Mouse (Mus musculus) Muller cell, postnatal 12 days (primary cell): ENCODE measurements around the gene Ces2f.
"Not testable (repeated sequence)": the region's sequence is repeated elsewhere in the genome, so short reads cannot be mapped to it uniquely, and the experiment has no call there.

Source experiments
- DNase-seq: peaks from one replicate; pipeline ENCODE4 v3.0.0-alpha.2; 2015; ENCODE audit errors: inconsistent ontology term

The Ces2f gene

DNA sequence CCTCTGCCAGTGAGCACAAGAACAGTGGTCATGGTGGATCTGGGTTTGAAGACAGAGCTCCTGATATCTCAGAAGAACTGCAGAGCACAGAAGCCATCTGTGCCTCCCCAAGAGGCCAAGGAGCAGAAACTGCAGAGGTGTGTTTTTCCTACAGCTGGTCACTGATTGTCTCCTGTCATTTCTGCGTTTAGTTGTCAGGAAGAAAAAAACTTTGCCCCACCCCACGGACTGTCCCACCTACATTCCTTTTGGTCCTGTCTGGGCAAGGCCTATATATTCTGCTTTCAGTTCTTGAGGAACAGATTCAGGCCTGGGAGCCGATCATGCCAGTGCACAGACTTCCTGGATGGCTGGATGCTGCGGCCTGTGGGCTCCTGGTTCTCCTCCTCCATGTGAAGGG is at the start of gene Ces2f:
TSS of gene Ces2f (plus strand) at position 301 of the 400 bp plus-strand sequence.
- DNase-seq: no peak

DNA sequence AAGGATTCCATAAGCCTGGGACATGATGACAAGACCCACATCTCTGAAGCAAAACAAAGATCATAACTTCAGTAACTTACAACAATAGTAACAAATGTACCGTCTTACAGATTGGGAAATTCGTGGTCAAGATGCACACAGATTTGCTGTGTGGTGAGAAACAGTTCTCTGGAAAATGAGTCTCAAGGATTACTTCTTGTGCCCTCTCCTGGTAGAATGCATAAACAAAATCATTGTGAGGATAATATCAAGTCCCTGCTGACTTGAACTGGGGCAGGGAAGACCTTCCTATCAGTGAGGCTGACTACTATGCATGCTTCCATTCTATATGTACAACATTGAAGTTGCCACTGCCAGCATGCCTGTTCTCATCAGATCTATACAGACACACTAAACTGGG is 45.4 kb upstream of the Ces2f start:
- no peak for DNase-seq

DNA sequence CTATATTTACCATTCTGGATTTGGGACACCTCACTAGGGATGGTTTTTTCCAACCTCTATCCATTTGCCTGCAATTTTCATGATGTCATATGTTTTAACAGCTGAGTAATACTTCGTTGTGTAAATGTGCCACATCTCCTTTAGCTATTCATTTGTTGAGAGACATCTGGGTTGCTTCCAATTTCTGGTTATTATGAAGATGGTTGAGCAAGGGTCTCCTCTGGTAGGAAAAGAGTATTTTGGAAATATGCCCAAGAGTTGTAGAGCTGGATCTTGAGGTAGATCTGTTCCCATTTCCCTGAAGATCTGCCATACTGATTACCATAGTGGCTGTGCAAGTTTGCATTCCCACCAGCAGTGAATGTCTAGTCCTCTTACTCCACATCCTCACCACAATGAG is 40.0 kb upstream of the Ces2f start:
- DNase-seq: no peak

DNA sequence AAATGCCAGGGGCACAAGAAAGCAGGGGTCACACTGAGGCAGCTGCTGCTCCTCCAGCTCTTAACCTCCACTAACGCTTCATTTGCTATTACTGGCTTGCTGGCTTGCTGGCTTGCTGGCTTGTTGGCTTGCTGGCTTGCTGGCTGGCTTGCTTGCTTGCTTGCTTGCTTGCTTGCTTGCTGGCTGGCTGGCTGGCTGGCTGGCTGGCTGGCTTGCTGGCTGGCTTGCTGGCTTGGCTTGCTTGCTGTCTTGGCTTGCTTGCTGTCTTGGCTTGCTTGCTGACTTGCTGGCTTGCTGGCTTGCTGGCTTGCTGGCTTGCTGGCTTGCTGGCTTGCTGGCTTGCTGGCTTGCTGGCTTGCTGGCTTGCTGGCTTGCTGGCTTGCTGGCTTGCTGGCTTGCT is 38.1 kb upstream of the Ces2f start:
- DNase-seq: not testable (repeated sequence)

DNA sequence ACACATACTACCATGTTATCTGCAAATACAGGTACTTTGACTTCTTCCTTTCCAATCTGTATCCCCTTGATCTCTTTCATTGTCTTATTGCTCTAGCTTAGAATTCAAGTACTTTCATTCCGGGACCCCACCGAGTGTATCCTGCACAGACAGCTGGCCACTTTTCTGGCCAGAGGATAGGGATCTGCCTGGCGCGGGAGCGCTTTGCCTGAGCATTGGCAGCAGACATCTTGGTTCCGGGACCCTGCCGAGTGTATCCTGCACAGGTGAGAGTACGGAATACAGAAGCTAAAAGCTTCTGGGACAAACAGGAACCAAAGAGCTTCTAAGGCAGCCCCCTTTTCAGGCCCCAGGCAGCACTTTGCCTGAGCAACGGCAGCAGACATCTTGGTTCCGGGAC is 37.5 kb upstream of the Ces2f start:
- not testable (repeated sequence) for DNase-seq

DNA sequence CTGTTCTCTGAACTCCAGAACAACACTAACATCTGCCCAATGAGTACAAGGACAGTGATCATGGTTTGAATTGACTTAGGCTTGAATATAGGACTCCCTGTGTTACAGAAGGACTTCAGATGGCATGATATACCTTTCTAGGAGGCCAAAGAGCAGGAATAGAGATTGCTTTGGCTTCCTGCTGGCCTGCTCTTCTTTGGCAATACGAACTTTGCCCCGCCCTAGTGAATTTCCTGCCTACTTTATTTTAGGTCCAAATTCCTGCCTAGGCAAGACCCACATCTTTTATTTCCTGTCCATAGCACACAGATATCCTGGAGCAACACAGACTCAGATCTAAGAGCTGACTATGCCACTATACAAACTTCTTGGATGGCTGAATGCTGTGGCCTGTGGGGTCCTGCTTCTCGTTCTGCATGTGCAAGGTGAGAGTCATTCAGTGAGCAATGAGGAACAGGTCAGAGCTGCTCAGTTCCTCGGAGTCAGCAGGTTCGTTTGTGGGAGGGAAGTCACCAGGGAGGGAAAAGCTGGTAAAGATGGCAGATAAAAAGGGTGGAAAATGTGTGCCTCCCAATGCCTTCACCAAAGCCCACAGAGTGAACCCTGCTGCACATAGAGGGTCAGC is 21.1 kb upstream of the Ces2f start, which contains the start of gene Ces2e:
TSS of gene Ces2e (plus strand) at position 289 of the 625 bp plus-strand sequence.
- DNase-seq: no peak

DNA sequence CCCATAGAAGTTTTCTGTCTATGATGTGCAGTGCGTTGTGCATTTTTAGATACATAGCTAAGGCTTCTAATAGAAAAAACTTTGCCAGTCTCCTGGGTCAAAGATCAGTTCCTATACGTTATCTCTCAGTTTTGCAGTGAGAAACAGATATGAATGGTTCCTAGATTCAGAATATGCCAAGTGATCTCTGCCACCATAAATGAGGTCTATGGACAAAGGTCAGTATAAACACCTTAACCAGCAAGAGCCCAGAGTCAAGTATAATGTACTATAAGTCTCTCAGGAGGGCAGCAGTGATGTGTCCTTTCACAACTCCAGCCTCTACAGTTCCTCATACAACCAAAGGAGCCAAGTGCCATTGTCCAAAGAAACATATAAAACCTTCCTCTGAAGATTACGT is 19.9 kb upstream of the Ces2f start:
- no peak for DNase-seq

DNA sequence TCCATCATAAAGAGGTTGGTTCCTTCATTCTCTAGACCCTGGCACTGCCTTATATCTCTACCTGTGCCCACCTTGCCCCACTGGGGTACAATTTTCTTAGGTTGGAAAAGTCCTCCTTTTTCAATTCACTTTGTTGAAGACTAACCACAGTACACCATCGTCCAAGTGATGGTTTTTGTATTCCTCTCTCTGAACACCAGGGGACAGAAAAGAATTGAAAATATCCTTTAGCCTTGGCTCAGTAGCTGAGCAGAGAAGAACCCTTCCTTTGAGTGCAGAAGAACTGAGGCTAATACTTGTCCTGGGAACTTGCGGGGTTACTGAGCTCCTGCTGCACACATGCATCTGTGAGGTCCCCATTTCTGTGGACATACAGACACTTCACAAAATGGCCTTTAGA is 2.5 kb upstream of the Ces2f start:
- DNase-seq: no peak

DNA sequence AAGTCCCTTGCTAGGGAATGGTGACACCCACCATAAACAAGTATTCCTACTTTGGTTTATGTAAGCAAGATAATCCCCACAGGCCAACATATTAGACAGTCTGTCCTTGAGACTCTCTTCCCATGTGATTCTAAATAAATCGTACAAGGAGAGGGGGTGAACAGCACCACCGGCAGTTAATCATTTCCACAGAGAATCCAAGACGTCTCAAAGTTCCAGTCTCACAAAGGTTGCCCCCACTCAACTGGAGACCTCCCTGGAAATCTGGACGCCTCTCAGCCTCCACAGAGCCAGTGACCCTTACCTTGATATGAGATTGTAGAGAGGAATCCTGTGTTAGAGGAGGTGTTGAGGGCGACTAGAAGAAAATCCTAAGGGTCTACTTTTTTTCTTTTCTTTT is 1.9 kb downstream of the Ces2f start:
- DNase-seq: no peak

DNA sequence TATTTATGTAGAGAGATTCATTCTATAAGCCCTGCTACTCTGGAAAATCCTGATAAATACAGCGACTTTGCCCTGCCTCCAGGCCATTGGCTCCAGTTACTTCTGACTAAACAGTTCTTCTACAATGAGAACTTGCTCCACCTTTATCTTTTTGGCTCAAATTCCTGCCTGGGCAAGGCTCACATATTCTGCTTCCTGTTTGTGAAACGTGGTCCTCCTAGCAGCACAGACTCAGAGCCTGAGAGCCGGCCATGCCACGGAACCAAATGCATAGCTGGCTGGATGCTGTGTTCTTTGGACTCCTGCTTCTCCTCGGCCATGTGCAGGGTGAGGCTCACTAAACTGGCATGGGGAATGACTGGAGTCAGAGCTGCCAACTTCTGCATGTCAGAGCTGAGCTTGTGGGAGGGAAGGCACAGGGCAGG is 14.4 kb downstream of the Ces2f start, which contains the start of gene Ces2g:
TSS of gene Ces2g (plus strand) at position 182 of the 425 bp plus-strand sequence.
- DNase-seq: no peak

DNA sequence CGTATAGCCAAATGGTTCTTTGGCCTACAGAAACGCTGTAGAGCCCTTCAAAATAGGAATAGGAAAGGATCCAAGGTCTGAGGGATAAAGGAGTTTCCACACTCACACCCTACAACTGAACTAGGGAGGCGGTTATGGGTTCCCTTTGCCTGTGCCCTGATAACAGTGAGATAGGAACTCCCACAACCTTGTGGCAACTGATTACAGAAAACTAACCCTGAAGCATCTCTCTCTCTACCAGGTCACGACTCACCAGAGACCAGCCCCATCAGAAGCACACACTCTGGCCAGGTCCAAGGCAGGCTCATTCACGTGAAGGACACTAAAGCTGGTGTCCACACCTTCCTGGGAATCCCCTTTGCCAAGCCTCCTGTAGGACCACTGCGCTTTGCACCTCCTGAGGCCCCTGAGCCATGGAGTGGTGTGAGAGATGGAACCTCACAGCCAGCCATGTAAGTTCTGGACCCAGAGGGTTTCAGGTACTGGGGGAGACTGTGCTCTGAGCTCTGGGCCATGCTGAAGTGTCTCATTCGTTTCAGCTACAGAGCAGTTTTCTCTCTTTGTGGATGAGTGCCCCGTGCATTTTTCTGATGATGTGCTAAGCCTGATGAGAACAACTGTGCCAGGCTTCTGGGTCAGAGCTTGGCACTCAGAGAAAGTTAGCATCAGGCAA is 15.2 kb downstream of the Ces2f start:
- DNase-seq: no peak

DNA sequence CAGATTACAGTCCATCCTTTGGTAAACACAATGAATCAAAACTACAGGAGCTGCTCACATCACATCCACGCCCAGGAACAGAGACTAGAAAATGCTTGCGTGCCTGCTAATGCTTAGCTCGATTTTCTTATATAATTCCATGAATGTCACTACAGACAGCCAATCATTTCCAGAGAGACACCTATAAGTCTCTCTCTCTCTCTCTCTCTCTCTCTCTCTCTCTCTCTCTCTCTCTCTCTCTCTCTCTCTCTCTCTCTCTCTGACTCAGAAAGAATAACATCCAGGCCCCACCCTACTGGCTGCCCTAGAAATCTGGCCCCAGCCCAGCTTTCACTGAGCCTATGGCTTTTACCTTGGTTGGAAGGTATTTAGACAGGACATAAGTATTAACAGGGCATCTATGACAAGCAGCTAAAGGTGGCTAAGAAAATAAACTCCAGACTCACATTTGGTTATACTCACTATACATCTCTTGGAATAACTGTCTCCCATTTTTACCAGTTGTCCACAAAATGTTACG is 16.3 kb downstream of the Ces2f start:
- DNase-seq: no peak

DNA sequence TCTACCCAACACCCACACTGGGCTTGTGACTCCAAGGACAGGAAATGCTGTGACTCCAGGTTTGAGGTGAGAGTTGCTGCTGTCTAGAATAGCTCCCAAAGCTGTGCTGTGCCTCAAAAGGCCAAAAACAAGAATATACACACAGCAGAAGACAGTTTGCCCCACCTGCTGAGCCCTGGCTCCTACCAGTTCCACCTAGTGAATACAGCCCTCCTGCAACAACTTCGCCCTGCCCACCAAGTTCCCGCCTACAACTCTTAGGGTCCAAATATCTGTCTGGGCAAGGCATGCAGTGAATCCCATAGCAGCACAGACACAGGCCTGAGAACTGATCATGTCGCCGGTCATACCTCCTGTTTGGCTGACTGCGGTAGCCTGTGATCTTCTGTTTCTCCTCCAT is 37.0 kb downstream of the Ces2f start:
- no peak for DNase-seq

DNA sequence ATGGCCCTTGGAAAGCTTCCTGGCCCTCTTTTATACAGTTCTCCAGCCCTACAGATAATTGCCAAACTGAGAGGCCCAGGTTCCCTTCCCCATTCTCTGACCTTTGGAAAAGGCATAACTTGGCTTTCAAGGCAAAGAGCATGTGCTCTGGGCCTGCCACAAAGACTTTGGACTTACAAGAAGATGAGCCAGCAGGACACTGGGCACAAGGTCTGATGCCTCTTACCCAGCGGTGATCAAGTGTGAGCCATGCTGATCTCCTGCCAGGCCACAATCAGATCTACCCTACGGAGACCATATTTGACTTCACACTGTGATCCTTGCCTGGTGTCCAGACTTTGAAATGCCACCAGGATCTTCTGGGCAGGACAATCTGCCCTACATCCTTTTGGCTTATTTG is 37.8 kb downstream of the Ces2f start:
- DNase-seq: no peak

DNA sequence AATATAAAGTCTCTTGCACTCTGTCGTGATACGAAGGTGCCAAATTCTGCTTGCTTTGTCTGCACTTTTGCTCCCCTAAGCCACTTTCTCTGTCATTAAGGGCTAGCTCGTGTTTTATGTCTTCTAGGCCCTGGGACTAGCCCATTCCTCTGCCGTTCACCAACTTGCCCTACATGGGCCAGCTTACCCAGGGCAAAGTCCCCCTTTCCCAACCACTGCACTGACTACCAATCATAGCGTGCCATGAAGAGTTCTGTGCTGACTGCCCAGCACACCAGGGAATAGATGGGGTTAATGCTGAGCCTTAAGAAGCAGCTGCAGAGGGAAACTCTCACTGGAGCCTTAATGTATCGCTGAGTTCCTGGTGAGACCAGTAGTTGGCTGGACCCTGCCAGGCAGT is 51.0 kb downstream of the Ces2f start:
- DNase-seq: no peak

DNA sequence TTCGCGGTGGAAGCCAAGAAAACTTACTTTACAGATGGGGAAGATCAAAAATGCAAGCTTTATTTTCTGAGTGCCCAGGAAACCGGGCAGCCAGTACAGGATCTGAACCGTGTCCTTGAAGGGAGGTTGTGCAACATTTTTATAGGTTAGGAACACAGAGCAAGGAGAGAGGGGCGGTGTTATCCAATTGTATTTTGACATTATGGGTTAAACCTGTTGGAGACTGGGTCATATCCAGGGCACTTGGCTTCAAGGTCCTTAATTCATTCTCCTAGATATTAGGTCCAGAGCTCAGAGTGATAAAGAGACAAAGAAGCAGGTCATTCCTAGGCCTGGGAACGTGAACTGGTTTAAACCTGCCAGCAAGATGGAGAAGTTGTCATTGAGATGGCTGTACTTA is 52.0 kb downstream of the Ces2f start:
- no peak for DNase-seq

DNA sequence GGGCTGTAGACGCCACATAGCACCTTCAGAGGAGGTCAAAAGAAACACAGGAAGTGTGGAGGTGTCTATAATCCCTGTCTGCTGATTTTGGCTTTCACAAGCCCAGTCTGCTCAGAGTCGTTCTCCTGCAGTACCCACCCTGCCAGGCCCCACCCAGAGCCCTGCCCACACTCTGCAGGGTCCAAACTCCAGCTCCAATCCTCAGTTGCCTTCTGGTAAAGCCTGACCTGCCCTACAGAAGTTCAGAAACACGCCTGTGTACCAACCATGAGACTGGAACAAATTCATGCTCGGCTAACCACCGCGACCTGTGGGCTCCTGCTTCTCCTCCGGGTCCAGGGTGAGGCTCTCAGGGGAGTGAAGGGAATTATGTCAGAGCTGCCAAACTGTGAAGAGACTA is 53.4 kb downstream of the Ces2f start, which contains the start of gene Ces2h:
TSS of gene Ces2h (plus strand) at position 268 of the 400 bp plus-strand sequence.
- DNase-seq: no peak
